7 mouse cellular contexts compared by ENCODE assay signal in genomic region chr12:8921394-8922368, GRCm38 (mm10). TPM values are rescaled to one million over a fixed set of nuclear protein-coding genes. Genes with fewer than 3 reads are reported as not detected.
DNase-seq lines count a peak whose midpoint lies in the region; ATAC-seq lines count a peak whose summit lies in the region.

Laptm4a (plus strand) TSS chr12:8921664.

- H3K27me3 ChIP-seq in intestine, embryonic 16.5 days (replicated peaks; ENCODE audit: control insufficient read depth, insufficient read depth, low read length): no peaks in the 10 kb centered on the region
- H3K27me3 ChIP-seq in midbrain, embryonic 11.5 days (ENCODE audit: control insufficient read depth, insufficient read depth, low read length): no peaks in the 10 kb centered on the region

- WGBS in intestine, embryonic 16.5 days: under 1% methylated on average over 73 of the region's 73 CpGs
- under 1% methylated on average over 73 of the region's 73 CpGs for WGBS in midbrain, embryonic 11.5 days

- H3K4me1 ChIP-seq in intestine, embryonic 16.5 days (ENCODE audit: control insufficient read depth, insufficient read depth, low read length): peaks cover 19% of the 10 kb centered on the region
- H3K4me1 ChIP-seq in midbrain, embryonic 11.5 days (ENCODE audit: control insufficient read depth, insufficient read depth, low read length): peaks cover 18% of the 10 kb centered on the region

- peak within 1 kb of the TSS; percentile 99 for H3K27ac ChIP-seq in intestine, embryonic 16.5 days (ENCODE audit: low read length)
- peak within 1 kb of the TSS; percentile 90 for H3K27ac ChIP-seq in midbrain, embryonic 11.5 days (ENCODE audit: low read depth, low read length)

- no peaks in the 10 kb centered on the region for H3K9me3 ChIP-seq in intestine, embryonic 16.5 days (ENCODE audit: control insufficient read depth, low read length)
- H3K9me3 ChIP-seq in midbrain, embryonic 11.5 days (ENCODE audit: control insufficient read depth, low read length): no peaks in the 10 kb centered on the region

- peak within 1 kb of the TSS; percentile 93 for H3K9ac ChIP-seq in intestine, embryonic 16.5 days (ENCODE audit: low read depth, low read length)
- H3K9ac ChIP-seq in midbrain, embryonic 11.5 days (ENCODE audit: low read length): peak within 1 kb of the TSS; percentile 66

- intact Hi-C loops in left cerebral cortex, postnatal 36 days (cut with DNase I): loop anchor here (2.0 to 5.0 kb wide), 2 partner anchors 53 to 249 kb away; partner anchors contain the start of gene Pum2

- no peaks in the 10 kb centered on the region for H3K36me3 ChIP-seq in intestine, embryonic 16.5 days (ENCODE audit: control insufficient read depth, insufficient read depth, low read length)
- no peaks in the 10 kb centered on the region; the same call in 1 of the 2 replicates for H3K36me3 ChIP-seq in midbrain, embryonic 11.5 days (ENCODE audit: control insufficient read depth, insufficient read depth, low read length)

- ATAC-seq in intestine, embryonic 16.5 days: peak; percentile 99
- ATAC-seq in midbrain, embryonic 11.5 days (ENCODE audit: low FRiP score): peak; percentile 99

- DNase-seq in adrenal gland, adult 8-10 months: peak; percentile 98
- DNase-seq in embryo, embryonic 9.5 days (ENCODE audit: extremely low spot score): peak; percentile 98
- DNase-seq in gastrocnemius, postnatal 4 days (ENCODE audit: low spot score in 2 of 2): peak; percentile 98 to 99
- DNase-seq in left cerebral cortex, postnatal 36 days (ENCODE audit: low spot score in 2 of 2): peak; percentile 98
- peak; percentile 99 for DNase-seq in midbrain, embryonic 11.5 days (ENCODE audit: low spot score, missing footprints)
- DNase-seq in skeletal muscle tissue, adult 2 months (ENCODE audit: low read depth, low spot score): peak; percentile 99

- peak within 1 kb of the TSS; percentile 65 for H3K4me2 ChIP-seq in intestine, embryonic 16.5 days (ENCODE audit: low read depth, low read length)
- H3K4me2 ChIP-seq in midbrain, embryonic 11.5 days: peak within 1 kb of the TSS; percentile 81

- H3K4me3 ChIP-seq in intestine, embryonic 16.5 days (ENCODE audit: low read length): peak within 1 kb of the TSS; percentile 76
- peak within 1 kb of the TSS; percentile 78 for H3K4me3 ChIP-seq in midbrain, embryonic 11.5 days (ENCODE audit: low read depth, low read length)

RNA-seq across cellular contexts. Expression of gene Laptm4a, which starts in this region (rescaled TPM):
- 100 to 1,000 TPM; 509 to 681 (median 626) TPM for total RNA-seq in adrenal gland, adult 8-10 months (2022)
- 100 to 1,000 TPM; 425 to 463 TPM for total RNA-seq in gastrocnemius, postnatal 4 days (2021)
- polyA plus RNA-seq in intestine, embryonic 16.5 days (2015; fragmentation: Nextera tagmentation; extraction: Ambion mirVana): 244 and 257 TPM in 2 replicates
- 100 to 1,000 TPM; 169 to 179 TPM for total RNA-seq in left cerebral cortex, postnatal 36 days (2021)
- 171 and 173 TPM in 2 replicates for polyA plus RNA-seq in midbrain, embryonic 11.5 days (2014; fragmentation: Nextera tagmentation; extraction: Ambion mirVana)

Comparison
In these comparisons a context has a peak if more than half of its experiments do, and no peak if none do; other contexts are left out.
1. Peak in every context shown above with its lines: DNase-seq, ATAC-seq, H3K4me3 ChIP-seq and H3K27ac ChIP-seq.